Mouse (Mus musculus) left cerebral cortex, adult 2 months (tissue): Measurements from ENCODE around the gene Slc35b2. TPM values are rescaled to one million over a fixed set of nuclear protein-coding genes. Genes with fewer than 3 reads are reported as not detected.
A peak's percentile ranks its signal among the peaks of the same experiment; 100 is the strongest.

Experiments
- DNase-seq, 2 experiments: peaks; one replicate each; pipeline ENCODE4 v3.0.0; 2021 to 2022; ENCODE audit warnings: low spot score in 2 of 2, mixed read lengths in 1 of 2; ENCODE audit errors: extremely low spot score in 1 of 2
- H3K27ac ChIP-seq: fragments of 200-600 bp; 2 replicates; pipeline ENCODE4 v1.8.1; 2022
- H3K4me3 ChIP-seq: fragments of 200-600 bp; 2 replicates; pipeline ENCODE4 v1.8.1; 2022
- CTCF ChIP-seq: fragments of 200-600 bp; IDR thresholded peaks from 2 replicates; pipeline ENCODE4 v1.8.1; 2022; ENCODE audit warnings: antibody characterized with exemption, mild to moderate bottlenecking, moderate library complexity
- intact Hi-C: fragments of 180-260 bp; cut with DNase I; formaldehyde crosslinking; loops from one replicate; pipeline ENCODE4 v1.15.1; 2025
- total RNA-seq, 2 experiments: library from RNA; stranded (reverse); gene quantifications; 2 replicates each; pipeline ENCODE4 v1.2.3; 2021

The Slc35b2 gene
- total RNA-seq, 2 experiments from 2014 or later = 21.5 to 26.3 TPM

GRCm38 (mm10) chr17:45591701-45592605 lies 28.3 kb downstream of the Slc35b2 start:
- TF ChIP-seq CTCF = no peak
- no peak for DNase-seq
- H3K27ac ChIP-seq = peak overlapping the region; percentile 69
- H3K4me3 ChIP-seq = peak overlapping the region; percentile 17; the same call in 1 of the 2 replicates
- intact Hi-C loops = no loop called here

- no peak for TF ChIP-seq CTCF
- H3K4me3 ChIP-seq = peak overlapping the region; percentile 17; the same call in 1 of the 2 replicates
- intact Hi-C loops = no loop called here
- H3K27ac ChIP-seq = peak overlapping the region; percentile 69
- DNase-seq = no peak
Measured at GRCm38 (mm10) chr17:45592606-45593431, 29.1 kb downstream of the Slc35b2 start.

GRCm38 (mm10) chr17:45593479-45593878 lies 29.8 kb downstream of the Slc35b2 start:
- intact Hi-C loops = no loop called here
- Histone ChIP-seq H3K4me3 (no peak overlapping the region), H3K27ac (no peak overlapping the region)
- DNase-seq = no peak
- no peak for TF ChIP-seq CTCF

- peak overlapping the region; percentile 50; the same call in 1 of the 2 replicates for H3K4me3 ChIP-seq
- intact Hi-C loops = no loop called here
- no peak for TF ChIP-seq CTCF
- H3K27ac ChIP-seq = no peak overlapping the region
- DNase-seq = no peak
Measured at GRCm38 (mm10) chr17:45594195-45594594, 30.5 kb downstream of the Slc35b2 start.

GRCm38 (mm10) chr17:45594881-45595735 lies 31.4 kb downstream of the Slc35b2 start:
- Histone ChIP-seq H3K27ac (peak overlapping the region; percentile 54), H3K4me3 (peak overlapping the region; percentile 50)
- TF ChIP-seq CTCF = no peak
- peak; percentile 51 to 61 for DNase-seq
- intact Hi-C loops = no loop called here

GRCm38 (mm10) chr17:45595736-45596390 lies 32.2 kb downstream of the Slc35b2 start:
- intact Hi-C loops = no loop called here
- peak overlapping the region; percentile 54; the same call in 1 of the 2 replicates for H3K27ac ChIP-seq
- H3K4me3 ChIP-seq = peak overlapping the region; percentile 50
- no peak for TF ChIP-seq CTCF
- peak in 1 of 2 experiments; percentile 59 for DNase-seq

- H3K4me3 ChIP-seq = no peak overlapping the region
- H3K27ac ChIP-seq = no peak overlapping the region
- intact Hi-C loops = no loop called here
- peak; percentile 62 to 68 for DNase-seq
- peak; percentile 75 for TF ChIP-seq CTCF
Measured at GRCm38 (mm10) chr17:45596631-45597396, 33.1 kb downstream of the Slc35b2 start.

GRCm38 (mm10) chr17:45597787-45598186 lies 34.1 kb downstream of the Slc35b2 start:
- no peak overlapping the region for H3K4me3 ChIP-seq
- intact Hi-C loops = loop anchor here (2.0 kb wide), 1 partner anchor 29 kb away; no protein-coding TSS in a partner anchor
- no peak for TF ChIP-seq CTCF
- H3K27ac ChIP-seq = no peak overlapping the region
- DNase-seq = no peak

GRCm38 (mm10) chr17:45598376-45598775 lies 34.7 kb downstream of the Slc35b2 start:
- Histone ChIP-seq H3K27ac (no peak overlapping the region), H3K4me3 (no peak overlapping the region)
- intact Hi-C loops = loop anchor here (2.0 kb wide), 1 partner anchor 28 kb away; no protein-coding TSS in a partner anchor
- DNase-seq = no peak
- no peak for TF ChIP-seq CTCF

GRCm38 (mm10) chr17:45598891-45599290 lies 35.2 kb downstream of the Slc35b2 start:
- no peak overlapping the region for H3K27ac ChIP-seq
- no peak overlapping the region for H3K4me3 ChIP-seq
- DNase-seq = no peak
- TF ChIP-seq CTCF = no peak
- intact Hi-C loops = loop anchor here (2.0 kb wide), 1 partner anchor 28 kb away; no protein-coding TSS in a partner anchor
